Mouse (Mus musculus): ENCODE results near the gene Gm21905.

The Gm21905 gene

DNA sequence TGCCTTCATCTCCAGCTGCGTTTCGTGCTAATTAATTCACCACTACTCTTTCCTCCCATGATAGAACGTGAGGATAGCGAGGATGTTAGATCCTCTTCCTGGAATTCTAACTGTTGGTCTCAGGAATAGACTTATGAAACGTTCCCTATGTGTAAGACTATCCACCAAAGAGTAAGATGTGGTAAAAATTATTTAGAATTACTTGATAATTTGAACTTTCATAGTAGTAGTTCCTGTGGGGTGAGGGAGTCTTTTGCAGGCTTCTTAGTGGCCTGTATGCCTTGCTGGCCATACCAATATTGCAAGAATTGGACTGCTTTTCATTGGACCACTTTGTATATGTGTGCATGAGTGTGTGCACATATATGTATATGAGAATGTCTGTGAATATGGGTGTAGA lies at the start of gene Gm21905:
Gm21905 (minus strand) TSS at position 101 of the 400 bp plus-strand sequence.
- in situ Hi-C loops (cut with MboI; ENCODE audit: low pct_unique_long_range_greater_than_20kb in 1 of 2, low sequenced_read_pairs in 2 of 2, unreplicated experiment in 1 of 2): no loop called here

DNA sequence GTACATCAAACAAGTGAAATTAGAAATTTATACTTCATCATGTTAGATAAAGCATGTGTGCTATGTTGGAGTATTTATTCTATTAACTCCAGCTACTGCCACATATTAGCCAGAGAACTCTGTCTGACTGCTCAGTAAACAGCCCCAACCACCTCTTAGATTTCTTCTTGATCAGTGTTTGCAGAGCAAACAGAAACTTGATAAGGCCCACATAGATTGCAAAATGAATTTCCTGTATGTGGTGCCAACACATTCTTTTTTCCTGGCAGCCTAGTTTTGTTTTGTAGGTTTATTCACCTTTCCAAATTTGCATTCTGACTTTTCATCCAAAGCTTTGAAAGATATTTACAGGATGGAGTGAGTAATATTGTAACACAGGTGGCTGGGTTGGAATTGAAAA lies 44.2 kb upstream of the Gm21905 start:
- in situ Hi-C loops (cut with MboI; ENCODE audit: low pct_unique_long_range_greater_than_20kb in 1 of 2, low sequenced_read_pairs in 2 of 2, unreplicated experiment in 1 of 2): no loop called here

DNA sequence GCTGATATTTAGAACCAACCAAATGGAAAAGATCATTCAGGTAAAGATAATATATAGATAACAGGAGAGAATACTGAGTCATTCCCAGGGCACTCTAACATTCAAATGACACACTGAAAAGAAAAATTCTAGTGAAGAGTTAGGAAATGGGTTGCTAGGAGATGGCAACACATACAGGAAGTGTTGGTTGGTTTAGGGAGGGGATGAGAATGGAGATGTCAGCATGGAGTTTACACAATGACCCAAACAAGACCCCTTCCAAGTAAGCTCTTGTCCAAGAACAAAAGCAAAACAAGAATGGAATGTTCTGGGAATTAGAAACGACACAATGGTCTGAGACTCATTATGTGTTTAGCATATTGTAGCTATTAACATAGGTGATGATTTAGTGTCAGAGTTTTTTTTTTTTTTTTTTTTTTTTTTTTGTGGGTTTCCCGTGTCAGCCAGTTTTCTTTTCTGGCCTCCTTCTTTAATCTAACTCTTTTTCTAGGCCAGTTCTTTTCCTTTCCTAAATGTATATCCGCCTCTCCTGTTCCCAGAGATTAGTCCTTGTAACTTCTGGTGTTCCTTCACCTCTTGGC lies 35.8 kb upstream of the Gm21905 start:
- in situ Hi-C loops (cut with MboI; ENCODE audit: low pct_unique_long_range_greater_than_20kb in 1 of 2, low sequenced_read_pairs in 2 of 2, unreplicated experiment in 1 of 2): no loop called here

DNA sequence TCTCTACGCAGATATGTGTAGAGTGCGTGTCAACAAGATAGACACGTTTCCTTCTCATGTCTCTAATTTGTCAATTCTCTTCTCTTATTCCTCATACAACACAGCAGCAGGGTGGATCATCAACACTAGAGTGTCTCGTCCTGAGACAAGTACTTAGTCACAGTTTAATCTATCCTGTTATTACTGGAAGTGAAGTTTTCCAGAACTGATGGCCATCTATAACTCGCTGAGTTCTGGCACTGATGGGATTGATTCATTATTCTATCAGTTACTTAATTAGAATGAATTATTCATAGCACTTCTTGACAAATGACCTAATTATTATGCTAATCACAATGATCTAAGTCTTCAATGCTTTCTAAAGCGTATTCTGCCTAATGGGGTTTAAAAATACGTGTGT lies 23.3 kb upstream of the Gm21905 start:
- in situ Hi-C loops (cut with MboI; ENCODE audit: low pct_unique_long_range_greater_than_20kb in 1 of 2, low sequenced_read_pairs in 2 of 2, unreplicated experiment in 1 of 2): no loop called here

DNA sequence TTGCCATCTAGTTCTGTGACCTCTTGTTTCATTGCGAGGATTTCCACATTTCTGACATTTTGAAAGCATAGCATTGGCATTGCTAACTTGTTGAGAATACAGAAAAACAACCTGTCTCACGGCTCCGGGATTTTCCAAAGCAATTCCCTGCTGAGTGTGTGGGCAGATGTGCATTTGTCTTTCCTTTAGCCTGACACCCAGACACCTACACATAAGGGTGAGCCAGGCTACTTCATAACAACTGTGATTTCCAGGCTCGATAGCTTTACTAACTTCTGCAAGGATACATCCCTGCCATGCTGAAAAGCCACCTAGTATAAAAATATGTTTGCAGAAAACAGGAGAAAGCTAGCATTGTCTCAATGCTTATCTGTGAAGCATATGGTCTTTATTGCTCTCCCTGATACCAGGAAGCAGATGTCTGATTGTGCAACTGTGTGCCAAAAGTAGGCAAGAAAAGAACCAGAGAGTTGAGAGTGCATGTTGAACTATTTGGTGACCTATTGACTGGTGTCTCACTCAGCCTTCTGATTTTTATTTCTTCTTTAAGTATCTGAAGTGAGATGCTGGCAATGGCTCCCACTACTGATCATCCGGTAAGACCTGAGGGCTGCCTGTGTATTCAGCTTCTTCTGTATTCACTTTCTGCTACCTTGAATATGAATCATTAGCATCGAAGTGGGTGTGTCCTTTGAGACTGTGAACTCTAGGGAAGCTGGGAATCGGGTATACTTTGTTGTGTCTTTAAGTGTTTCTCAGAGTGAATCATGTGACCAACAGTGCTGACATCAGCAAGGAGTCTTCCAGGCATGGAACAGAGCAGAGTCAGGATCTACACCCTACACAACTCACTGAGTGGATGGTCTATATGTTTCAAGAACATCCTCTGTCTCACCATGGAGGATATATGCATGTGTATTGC lies 15.7 kb upstream of the Gm21905 start:
- in situ Hi-C loops (cut with MboI; ENCODE audit: low pct_unique_long_range_greater_than_20kb in 1 of 2, low sequenced_read_pairs in 2 of 2, unreplicated experiment in 1 of 2): no loop called here

DNA sequence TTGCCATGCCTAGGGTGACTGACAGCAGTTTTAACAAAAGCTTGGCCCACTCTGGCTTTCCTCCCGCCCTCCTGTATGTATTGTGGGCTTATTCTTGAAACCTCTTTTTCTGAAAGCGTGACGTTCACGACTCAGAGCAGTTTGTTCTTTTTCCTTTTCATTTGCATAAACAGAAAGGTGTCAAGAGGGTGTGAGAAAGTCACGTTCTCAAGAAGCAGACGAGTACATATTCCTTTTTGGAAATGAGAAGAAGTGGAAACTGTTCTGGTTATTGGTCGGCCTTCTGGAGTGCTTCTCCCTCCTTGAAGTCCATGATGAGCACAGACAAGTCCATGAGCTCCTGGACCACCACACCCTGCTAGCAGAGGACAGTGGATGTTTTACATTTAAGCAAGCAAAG lies 9.3 kb upstream of the Gm21905 start:
- in situ Hi-C loops (cut with MboI; ENCODE audit: low pct_unique_long_range_greater_than_20kb in 1 of 2, low sequenced_read_pairs in 2 of 2, unreplicated experiment in 1 of 2): no loop called here

DNA sequence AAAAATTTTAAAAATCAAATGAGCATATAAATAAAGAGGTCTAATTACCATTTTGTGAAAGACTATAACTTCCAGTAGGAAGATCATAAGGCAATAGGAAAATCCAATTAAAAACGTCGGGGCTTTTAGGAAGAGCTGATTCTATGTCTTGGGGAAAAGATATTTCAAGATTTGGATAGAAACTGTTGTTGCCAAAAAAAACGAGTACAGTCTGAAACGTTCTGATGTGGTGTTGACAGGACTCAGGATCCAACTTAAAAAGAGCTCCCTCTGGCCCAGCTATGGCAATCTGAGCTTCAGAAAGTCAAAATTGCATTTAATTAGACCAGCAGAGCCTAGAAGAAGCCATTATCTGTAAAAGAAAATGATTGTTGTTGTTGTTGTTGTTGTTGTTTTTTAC lies 7.9 kb upstream of the Gm21905 start:
- in situ Hi-C loops (cut with MboI; ENCODE audit: low pct_unique_long_range_greater_than_20kb in 1 of 2, low sequenced_read_pairs in 2 of 2, unreplicated experiment in 1 of 2): no loop called here

DNA sequence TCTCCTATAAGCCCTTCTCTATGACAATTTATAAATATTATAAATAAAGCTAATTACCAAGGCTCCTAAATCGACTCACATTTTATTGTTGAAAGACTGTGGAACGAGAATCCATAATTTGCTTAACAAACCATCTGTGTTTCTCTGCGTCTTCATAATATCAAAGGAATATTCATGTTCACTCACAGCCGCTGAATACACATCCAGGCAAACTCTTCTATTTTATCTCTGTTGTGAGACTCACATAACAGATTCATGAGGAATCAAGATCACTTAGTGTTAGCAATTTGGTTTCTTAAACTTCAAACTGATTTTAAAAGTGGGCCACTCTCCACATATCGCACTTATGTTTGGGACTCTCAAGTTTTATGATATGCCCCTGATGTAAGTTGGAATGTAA lies 1.9 kb upstream of the Gm21905 start:
- in situ Hi-C loops (cut with MboI; ENCODE audit: low pct_unique_long_range_greater_than_20kb in 1 of 2, low sequenced_read_pairs in 2 of 2, unreplicated experiment in 1 of 2): no loop called here

DNA sequence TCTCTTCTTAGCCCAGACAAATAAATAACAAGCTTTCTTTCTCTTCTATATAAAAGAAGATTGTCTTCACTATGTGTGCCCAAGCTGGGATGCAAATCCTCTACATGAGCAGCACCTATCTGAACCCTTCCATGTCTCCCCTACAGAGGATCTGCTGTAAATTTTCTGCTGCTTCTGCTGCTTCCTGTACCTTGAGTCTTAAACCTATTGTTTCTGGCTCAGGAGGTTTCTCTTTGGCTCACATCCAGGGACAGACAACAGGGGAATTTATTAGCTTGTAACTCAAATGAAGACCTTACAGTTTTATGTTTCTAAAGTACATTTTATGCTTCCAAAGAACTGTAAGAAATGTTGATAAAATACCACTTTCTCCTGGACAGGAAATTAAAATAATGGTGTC lies 785 bp upstream of the Gm21905 start:
- in situ Hi-C loops (cut with MboI; ENCODE audit: low pct_unique_long_range_greater_than_20kb in 1 of 2, low sequenced_read_pairs in 2 of 2, unreplicated experiment in 1 of 2): no loop called here

DNA sequence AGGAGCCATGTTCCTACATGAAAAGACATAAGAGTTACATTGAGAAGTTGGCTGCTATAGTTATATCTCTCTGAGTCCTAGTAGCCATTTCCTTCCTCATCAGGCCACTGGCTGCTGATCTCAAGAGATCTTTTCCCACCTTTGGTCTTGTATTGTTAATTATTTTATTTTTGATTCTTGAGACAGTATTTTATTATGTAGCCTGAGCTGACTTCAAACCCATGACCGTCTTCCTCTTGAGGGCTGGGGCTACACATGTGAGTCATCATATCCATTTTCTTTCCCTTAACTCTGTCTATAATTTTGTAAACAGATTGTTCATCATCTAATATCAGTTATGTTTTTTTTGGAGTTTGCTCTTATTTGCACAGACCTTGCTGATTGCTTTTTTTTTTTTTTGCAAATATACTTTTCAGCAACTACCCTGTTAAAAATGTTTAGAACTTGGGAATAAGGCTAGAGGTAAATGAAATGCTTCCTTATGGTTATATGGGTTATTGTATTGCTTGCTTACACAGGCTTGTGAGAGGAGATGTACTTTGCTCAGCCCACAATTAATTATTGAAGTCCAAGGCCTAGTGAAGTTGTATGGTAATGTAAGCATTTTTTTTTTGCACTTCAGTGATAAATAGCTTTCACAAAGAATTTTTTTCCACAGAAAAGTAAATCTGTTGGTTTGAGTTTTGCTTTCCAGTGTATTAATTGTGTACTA lies 2.0 kb downstream of the Gm21905 start:
- in situ Hi-C loops (cut with MboI; ENCODE audit: low pct_unique_long_range_greater_than_20kb in 1 of 2, low sequenced_read_pairs in 2 of 2, unreplicated experiment in 1 of 2): no loop called here

DNA sequence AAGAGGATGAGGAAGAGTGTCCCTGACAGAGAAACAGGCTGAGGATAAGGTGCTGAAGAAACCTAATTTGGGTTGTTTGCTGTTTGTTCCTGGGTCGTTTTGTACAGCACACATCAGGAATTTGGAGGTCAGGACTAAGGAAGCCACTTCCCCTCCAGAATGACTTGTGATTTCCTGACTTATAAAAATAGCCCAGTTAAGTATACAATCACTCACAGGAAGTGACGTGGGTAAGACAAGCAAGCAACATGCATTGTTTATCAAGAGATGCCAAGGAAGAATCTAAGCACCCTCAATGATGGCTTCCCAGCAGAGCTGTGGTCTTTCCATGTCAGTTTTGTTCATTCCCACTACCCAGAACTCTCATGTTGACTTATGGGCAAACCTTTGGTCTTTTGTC lies 3.0 kb downstream of the Gm21905 start:
- in situ Hi-C loops (cut with MboI; ENCODE audit: low pct_unique_long_range_greater_than_20kb in 1 of 2, low sequenced_read_pairs in 2 of 2, unreplicated experiment in 1 of 2): no loop called here

DNA sequence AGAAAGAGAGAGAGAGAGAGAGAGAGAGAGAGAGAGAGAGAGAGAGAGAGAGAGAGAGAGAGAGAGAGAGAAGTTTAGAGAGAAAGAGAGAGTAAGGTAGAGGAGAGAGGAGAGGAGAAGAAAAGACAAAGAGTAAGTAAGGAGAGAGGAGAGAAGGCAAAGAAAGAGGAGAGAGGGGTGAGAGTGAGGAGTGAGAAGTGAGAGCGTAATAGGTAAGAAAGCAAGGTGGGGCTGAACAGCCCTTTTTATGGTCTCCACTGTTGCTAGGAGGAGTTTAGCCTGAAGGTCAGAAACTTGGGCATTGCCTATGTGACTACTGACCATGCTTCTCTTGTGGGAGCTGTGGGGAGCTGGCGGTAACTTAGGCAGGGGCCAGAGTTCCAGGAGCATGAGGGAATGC lies 4.9 kb downstream of the Gm21905 start, which contains the start of gene Gm5108:
Gm5108 (plus strand) TSS at position 301 of the 400 bp plus-strand sequence.
- in situ Hi-C loops (cut with MboI; ENCODE audit: low pct_unique_long_range_greater_than_20kb in 1 of 2, low sequenced_read_pairs in 2 of 2, unreplicated experiment in 1 of 2): no loop called here

DNA sequence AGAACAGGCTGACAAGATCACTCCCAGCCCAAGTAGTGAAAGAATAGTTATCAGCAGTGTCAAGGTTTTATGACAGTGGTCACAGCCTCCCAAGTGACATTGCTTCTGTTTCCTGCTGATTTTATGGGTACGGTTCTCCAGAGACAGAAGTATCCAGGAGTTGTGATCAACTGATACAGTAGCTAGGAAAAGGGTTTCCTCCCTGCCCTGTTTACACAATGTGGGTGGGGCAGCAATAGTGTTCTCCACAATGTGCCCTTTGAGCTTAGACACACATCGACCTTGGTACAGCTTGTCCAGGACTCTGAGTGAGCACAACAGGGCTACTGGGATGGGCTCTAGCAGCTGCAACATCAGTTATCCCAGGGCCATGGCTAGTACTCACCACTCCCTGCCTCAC lies 14.6 kb downstream of the Gm21905 start:
- in situ Hi-C loops (cut with MboI; ENCODE audit: low pct_unique_long_range_greater_than_20kb in 1 of 2, low sequenced_read_pairs in 2 of 2, unreplicated experiment in 1 of 2): no loop called here

DNA sequence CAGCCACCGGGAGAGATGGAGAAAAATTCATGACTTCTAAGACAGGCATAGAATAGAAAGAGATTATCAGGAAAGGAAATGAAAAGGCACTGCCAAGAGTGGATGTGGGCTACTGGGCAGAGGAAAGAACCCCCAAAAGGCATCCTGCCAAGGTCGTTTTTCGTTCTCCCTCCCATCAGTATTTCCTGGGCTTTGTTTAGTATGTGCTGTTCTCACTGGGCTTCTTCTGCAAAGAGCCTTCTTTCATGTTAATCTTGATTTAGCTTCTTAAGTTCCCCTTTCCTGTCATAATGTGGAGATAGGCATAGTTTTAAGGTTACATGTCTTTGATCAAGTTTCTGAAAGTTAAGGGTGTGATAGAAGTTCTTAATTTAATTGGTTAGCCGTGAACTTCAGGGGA lies 15.6 kb downstream of the Gm21905 start:
- in situ Hi-C loops (cut with MboI; ENCODE audit: low pct_unique_long_range_greater_than_20kb in 1 of 2, low sequenced_read_pairs in 2 of 2, unreplicated experiment in 1 of 2): no loop called here

DNA sequence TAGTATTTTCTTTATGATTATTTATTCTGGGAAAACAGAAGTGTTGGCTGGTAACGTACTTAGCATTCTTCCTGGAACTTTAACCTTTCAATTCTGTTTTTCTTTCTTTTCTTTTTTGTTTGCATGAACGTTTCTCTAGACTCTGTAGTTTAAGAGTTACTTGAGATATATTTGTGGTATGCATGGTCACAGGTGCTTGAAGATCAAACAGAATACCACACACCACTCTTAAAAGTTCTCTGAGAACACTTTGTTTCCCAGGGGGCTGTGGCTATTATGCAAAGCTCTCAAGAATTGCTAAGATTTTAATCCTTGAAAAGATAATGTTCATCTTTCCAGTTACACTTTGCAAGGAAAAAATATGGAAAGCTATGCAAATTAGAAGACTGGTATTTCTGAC lies 41.7 kb downstream of the Gm21905 start:
- in situ Hi-C loops (cut with MboI; ENCODE audit: low pct_unique_long_range_greater_than_20kb in 1 of 2, low sequenced_read_pairs in 2 of 2, unreplicated experiment in 1 of 2): no loop called here

DNA sequence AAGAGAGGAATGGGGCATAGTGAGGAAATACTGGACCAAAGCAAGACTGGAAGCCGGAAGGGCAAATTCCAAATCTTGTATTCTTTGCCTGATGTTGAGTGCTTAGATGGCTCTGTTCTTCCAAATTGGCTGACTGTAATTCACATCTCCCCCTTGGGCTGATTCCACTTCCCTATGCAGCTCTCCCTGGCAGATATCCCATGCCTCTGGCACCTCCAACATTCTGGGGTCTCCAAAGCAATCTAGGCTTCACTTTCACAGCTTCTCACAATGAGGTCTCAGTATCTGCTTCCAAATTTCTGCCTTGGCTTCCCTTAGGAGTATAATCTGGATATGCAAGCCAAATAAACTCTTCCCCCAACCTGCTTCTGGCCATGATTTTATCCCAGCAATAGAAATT lies 47.3 kb downstream of the Gm21905 start:
- in situ Hi-C loops (cut with MboI; ENCODE audit: low pct_unique_long_range_greater_than_20kb in 1 of 2, low sequenced_read_pairs in 2 of 2, unreplicated experiment in 1 of 2): no loop called here

DNA sequence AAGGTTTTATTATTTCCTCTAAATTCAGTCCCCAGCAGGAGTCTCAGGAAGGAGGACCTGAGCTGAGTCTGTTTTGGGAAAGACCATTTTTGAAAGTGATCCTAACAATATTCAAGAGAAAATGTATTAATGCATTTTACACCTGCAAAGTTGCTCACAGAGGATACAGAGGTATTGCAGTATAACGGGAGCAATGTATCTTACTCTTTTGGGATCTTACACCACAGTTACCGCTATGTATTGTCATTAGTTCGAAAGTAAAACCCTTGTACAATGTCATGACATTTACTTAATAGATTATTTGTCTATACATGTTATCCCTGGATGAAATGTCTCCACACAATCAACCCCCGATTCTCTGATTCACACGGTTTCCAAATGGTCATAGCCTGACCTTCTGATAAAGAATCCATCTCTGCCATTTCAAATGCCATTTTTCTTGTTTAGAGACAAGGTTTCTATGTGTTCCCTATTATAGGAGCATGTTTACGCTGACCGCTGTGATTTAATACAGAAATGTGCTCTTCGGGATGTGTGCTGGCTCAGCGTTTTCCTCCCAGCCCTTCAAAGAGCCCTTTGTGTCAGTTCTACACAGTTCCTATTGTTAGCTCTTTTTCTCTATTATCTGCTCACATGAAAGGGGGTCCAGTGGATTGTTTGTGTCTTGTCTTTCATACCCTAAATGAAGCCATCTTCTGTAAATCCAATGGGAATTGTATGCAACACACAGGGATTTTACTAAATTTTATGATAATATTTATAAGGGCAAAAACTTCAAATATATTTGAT lies 61.6 kb downstream of the Gm21905 start:
- in situ Hi-C loops (cut with MboI; ENCODE audit: low pct_unique_long_range_greater_than_20kb in 1 of 2, low sequenced_read_pairs in 2 of 2, unreplicated experiment in 1 of 2): no loop called here

DNA sequence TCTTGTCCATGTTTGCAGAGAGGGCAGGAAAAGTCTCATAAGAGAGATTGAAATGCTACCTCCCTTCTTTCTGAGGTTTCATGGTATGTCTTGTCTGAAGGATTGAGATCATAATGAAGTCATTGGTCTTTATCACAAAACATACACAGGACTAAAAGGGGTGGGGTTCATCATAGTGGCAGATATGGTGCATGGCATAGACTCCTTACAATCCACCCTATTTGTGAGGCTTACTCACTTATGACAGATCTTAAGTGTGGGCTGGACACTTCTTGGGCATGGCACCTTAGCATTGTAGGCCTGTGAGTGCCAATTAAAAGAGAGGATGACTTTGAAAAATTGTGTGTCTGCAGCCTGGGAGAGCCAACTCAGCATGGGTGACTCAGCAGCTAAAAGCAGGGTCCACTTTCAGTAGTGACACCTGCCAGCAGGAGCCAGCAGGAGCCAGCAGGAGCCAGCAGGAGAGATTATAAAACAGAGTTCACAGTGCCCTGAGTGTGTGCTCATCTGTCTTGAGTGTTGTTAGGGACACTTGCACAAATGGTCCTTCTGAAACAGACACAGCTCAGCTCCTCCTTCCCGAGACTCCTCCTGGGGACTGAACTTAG lies 62.6 kb downstream of the Gm21905 start:
- in situ Hi-C loops (cut with MboI; ENCODE audit: low pct_unique_long_range_greater_than_20kb in 1 of 2, low sequenced_read_pairs in 2 of 2, unreplicated experiment in 1 of 2): no loop called here
